Mouse (Mus musculus) CD8-positive naive resting alpha-beta T cell, adult 57 days (primary cell): Measurements from ENCODE around the gene Gm17359. TPM values are rescaled to one million over a fixed set of nuclear protein-coding genes. Genes with fewer than 3 reads are reported as not detected.

Experiments used
- total RNA-seq: library from RNA; stranded (reverse); gene quantifications from one replicate; pipeline ENCODE4 v1.2.4, GENCODE M21; 2023

Gene Gm17359
- total RNA-seq = not detected

GRCm38 (mm10) chr3:79336044-79336766 is at the start of gene Gm17359:
Gm17359 (plus strand) TSS chr3:79336661.

Other genes starting within 250 kb of the Gm17359 start
- gene Rapgef2, start 50.1 kb upstream of the Gm17359 start, total RNA-seq = 39.5 TPM
- gene Fnip2, start 231.1 kb downstream of the Gm17359 start, total RNA-seq = 1.8 TPM